Mouse (Mus musculus) hindbrain, postnatal 0 days (tissue): ENCODE measurements at regions not wholly inside any gene's neighbourhood (a gene's known extent, or its start where the extent isn't known, plus 50 kb on each side); places are given as distances from the start of the nearest gene placed in this dataset.

Experiments used
- ATAC-seq: fragments of 200-750 bp; cut with Nextera tagmentation; 2 replicates; pipeline ENCODE4 v1.8.0; 2017; ENCODE audit warnings: mild to moderate bottlenecking, moderate TSS enrichment, moderate library complexity
- DNase-seq: peaks from one replicate; pipeline ENCODE4 v3.0.0-alpha.2; 2015; ENCODE audit warnings: low spot score
- H3K27ac ChIP-seq: fragments of 300-500 bp; sonication (generic); 2 replicates; pipeline ENCODE4 v1.5.1; 2014; ENCODE audit warnings: mild to moderate bottlenecking
- H3K27me3 ChIP-seq: fragments of 300-500 bp; sonication (generic); 2 replicates; pipeline ENCODE4 v1.6.1; 2014; ENCODE audit warnings: low read length, mixed read lengths; ENCODE audit not compliant: insufficient read depth
- H3K36me3 ChIP-seq: fragments of 300-500 bp; sonication (generic); 2 replicates; pipeline ENCODE4 v1.6.1; 2014; ENCODE audit warnings: low read length, mixed read lengths; ENCODE audit not compliant: insufficient read depth
- H3K4me1 ChIP-seq: fragments of 300-500 bp; sonication (generic); 2 replicates; pipeline ENCODE4 v1.6.1; 2014; ENCODE audit warnings: antibody characterized with exemption, low read length, mixed read lengths; ENCODE audit not compliant: insufficient read depth
- H3K4me2 ChIP-seq: fragments of 300-500 bp; sonication (generic); 2 replicates; pipeline ENCODE4 v1.6.1; 2014; ENCODE audit warnings: low read depth, mild to moderate bottlenecking, low read length, moderate library complexity, mixed read lengths
- H3K4me3 ChIP-seq: fragments of 300-500 bp; sonication (generic); 2 replicates; pipeline ENCODE4 v1.5.1; 2014; ENCODE audit warnings: low read length
- H3K9ac ChIP-seq: fragments of 300-500 bp; sonication (generic); replicated peaks from 2 replicates; pipeline ENCODE4 v1.6.1; 2014; ENCODE audit warnings: mild to moderate bottlenecking, low read length, moderate library complexity, mixed read lengths
- H3K9me3 ChIP-seq: fragments of 300-500 bp; sonication (generic); 2 replicates; pipeline ENCODE4 v1.6.1; 2016; ENCODE audit warnings: low read length, mixed read lengths
- CTCF ChIP-seq: IDR thresholded peaks from 2 replicates; pipeline ENCODE4 v1.5.1; 2016; ENCODE audit warnings: antibody characterized with exemption, control low read depth, low read depth
- WGBS: fragments of 180-500 bp; shearing (Covaris S2); extraction: QIAGEN DNeasy Blood & Tissue Kit; methylation state at CpG from one replicate; pipeline ENCODE4 v1.1.7; 2014; 5-methylcytosine and 5-hydroxymethylcytosine counted together

GRCm38 (mm10) chr9:86232174-86232573, 232.6 kb downstream of the Ube2cbp start:
- H3K27ac ChIP-seq = no peak overlapping the region
- no peak overlapping the region for H3K4me2 ChIP-seq
- H3K4me1 ChIP-seq = 0 out of 2 replicates have a peak, but pooled peaks cover 3% of the 10 kb centered on the region
- H3K4me3 ChIP-seq = no peak overlapping the region
- no peak for DNase-seq
- H3K27me3 ChIP-seq = no peaks in the 10 kb centered on the region
- WGBS = 55% methylated on average over 1 of the region's 1 CpGs
- H3K36me3 ChIP-seq = no peaks in the 10 kb centered on the region
- ATAC-seq = no peak
- TF ChIP-seq CTCF = no peak
- H3K9me3 ChIP-seq = no peaks in the 10 kb centered on the region
- no peak overlapping the region for H3K9ac ChIP-seq

DNA sequence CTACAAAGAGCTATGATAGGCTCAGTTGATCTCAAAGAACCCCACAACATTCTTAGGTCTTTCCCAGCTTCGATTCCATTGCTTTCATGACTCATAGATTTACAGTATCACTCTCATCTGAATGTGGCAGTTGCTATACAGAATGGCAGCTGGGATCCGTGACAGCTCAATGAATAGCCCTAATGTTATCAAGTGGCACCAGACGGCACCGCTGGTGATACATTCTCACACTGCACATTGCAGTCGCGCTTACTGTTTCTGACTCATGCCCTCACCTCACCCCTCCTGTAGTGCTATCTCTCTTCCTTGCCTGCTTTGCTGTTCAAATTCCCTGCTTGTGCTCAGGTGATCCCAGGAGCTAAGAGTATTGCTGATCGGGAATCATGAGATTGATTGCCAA, 231.0 kb downstream of the Ube2cbp start:
- no peaks in the 10 kb centered on the region for H3K9me3 ChIP-seq
- H3K4me3 ChIP-seq = no peak overlapping the region
- no peak overlapping the region for H3K27ac ChIP-seq
- H3K36me3 ChIP-seq = no peaks in the 10 kb centered on the region
- WGBS = 81% methylated on average over 7 of the region's 7 CpGs
- ATAC-seq = no peak
- no peak for DNase-seq
- no peak overlapping the region for H3K4me2 ChIP-seq
- H3K27me3 ChIP-seq = no peaks in the 10 kb centered on the region
- no peak for TF ChIP-seq CTCF
- 0 out of 2 replicates have a peak, but pooled peaks cover 3% of the 10 kb centered on the region for H3K4me1 ChIP-seq
- H3K9ac ChIP-seq = no peak overlapping the region

DNA sequence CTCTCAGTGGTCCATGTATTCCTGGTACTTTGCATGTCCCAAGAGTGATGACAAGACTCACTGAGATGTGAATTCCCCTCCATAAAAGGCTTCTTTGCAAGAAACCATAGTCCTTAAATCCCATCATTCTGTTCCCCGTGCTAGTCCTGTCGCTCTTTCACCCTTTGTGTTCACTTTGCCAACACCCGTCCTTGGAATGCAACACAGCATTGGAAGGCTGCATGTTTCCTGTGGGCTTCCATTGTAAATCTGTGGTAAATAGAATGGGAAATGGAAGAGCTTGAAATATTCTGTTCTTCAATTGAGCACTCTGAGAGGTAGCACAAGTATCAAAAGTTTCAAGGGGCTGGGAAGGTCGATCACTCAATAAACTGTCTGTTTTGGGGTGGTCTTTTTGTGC, 226.1 kb downstream of the Ube2cbp start:
- TF ChIP-seq CTCF = no peak
- H3K9me3 ChIP-seq = no peaks in the 10 kb centered on the region
- 68% methylated on average over 4 of the region's 4 CpGs for WGBS
- DNase-seq (no peak), ATAC-seq (no peak)
- no peak overlapping the region for H3K27ac ChIP-seq
- no peak overlapping the region for H3K4me3 ChIP-seq
- no peaks in the 10 kb centered on the region for H3K27me3 ChIP-seq
- no peak overlapping the region for H3K9ac ChIP-seq
- no peak overlapping the region for H3K4me2 ChIP-seq
- no peaks in the 10 kb centered on the region for H3K4me1 ChIP-seq
- H3K36me3 ChIP-seq = no peaks in the 10 kb centered on the region

GRCm38 (mm10) chr9:86240287-86240686, 224.5 kb downstream of the Ube2cbp start:
- no peaks in the 10 kb centered on the region for H3K9me3 ChIP-seq
- ATAC-seq (no peak), DNase-seq (no peak)
- WGBS = 43% methylated on average over 2 of the region's 2 CpGs
- no peak overlapping the region for H3K9ac ChIP-seq
- H3K27me3 ChIP-seq = no peaks in the 10 kb centered on the region
- H3K27ac ChIP-seq = no peak overlapping the region
- H3K36me3 ChIP-seq = no peaks in the 10 kb centered on the region
- no peak overlapping the region for H3K4me2 ChIP-seq
- H3K4me3 ChIP-seq = no peak overlapping the region
- H3K4me1 ChIP-seq = no peaks in the 10 kb centered on the region
- TF ChIP-seq CTCF = no peak

DNA sequence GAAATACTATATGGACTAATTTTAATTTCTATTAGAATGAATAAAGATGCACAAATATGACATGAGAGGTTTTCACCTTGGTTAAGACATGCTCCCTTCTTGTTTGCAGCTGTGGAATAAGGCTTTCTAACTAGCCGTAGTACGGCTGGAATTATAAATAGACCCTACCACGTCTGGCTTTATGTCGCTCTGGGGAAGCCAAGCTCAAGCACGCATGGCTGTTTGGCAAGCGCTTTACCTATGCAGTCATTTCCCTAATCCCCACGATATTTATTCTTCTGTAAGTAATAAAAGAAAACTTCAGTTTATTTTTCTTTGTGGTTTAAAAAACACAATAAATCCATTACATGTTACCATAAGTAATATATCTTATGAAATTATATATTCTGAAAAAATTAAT, 223.9 kb downstream of the Ube2cbp start:
- H3K36me3 ChIP-seq = no peaks in the 10 kb centered on the region
- no peak for TF ChIP-seq CTCF
- DNase-seq = peak; percentile 21

GRCm38 (mm10) chr9:86250197-86250596, 214.6 kb downstream of the Ube2cbp start:
- Histone ChIP-seq H3K9ac (no peak overlapping the region), H3K27me3 (no peaks in the 10 kb centered on the region), H3K4me3 (no peak overlapping the region), H3K4me2 (no peak overlapping the region), H3K4me1 (no peaks in the 10 kb centered on the region), H3K27ac (no peak overlapping the region), H3K36me3 (no peaks in the 10 kb centered on the region), H3K9me3 (no peaks in the 10 kb centered on the region)
- ATAC-seq (no peak), DNase-seq (no peak)
- TF ChIP-seq CTCF = no peak
- WGBS = 79% methylated on average over 3 of the region's 3 CpGs

More for the DNA sequence above, 223.9 kb downstream of the Ube2cbp start:
- Histone ChIP-seq H3K4me2 (no peak overlapping the region), H3K4me3 (no peak overlapping the region), H3K27ac (no peak overlapping the region), H3K9me3 (no peaks in the 10 kb centered on the region), H3K4me1 (no peaks in the 10 kb centered on the region), H3K27me3 (no peaks in the 10 kb centered on the region), H3K9ac (no peak overlapping the region)
- 53% methylated on average over 7 of the region's 7 CpGs for WGBS
- ATAC-seq = no peak

DNA sequence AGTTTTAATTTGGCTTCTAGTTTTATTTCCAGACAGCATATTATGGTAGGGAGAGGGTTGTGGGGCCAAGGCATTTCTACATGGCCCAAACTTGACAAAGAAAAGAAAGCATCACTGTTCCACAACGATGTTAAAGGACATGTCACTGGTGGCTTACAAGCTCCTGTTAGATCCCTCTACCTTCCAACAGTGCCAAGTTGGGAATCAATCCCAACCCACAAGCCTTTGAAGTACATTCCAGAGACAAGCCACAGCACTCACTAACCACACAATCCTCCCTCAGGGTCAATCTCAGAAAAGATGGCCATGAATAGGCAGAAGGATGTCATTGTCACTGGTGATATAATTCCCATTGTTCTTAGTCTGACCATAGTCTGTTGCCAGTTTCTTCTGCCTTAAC, 213.4 kb downstream of the Ube2cbp start:
- DNase-seq = no peak

More for the DNA sequence above, 213.4 kb downstream of the Ube2cbp start:
- no peak for ATAC-seq
- no peak overlapping the region for H3K9ac ChIP-seq
- H3K4me3 ChIP-seq = no peak overlapping the region
- TF ChIP-seq CTCF = no peak
- H3K27ac ChIP-seq = no peak overlapping the region
- no peaks in the 10 kb centered on the region for H3K27me3 ChIP-seq
- no peaks in the 10 kb centered on the region for H3K36me3 ChIP-seq
- no peaks in the 10 kb centered on the region for H3K4me1 ChIP-seq
- WGBS = 71% methylated on average over 1 of the region's 1 CpGs
- H3K4me2 ChIP-seq = no peak overlapping the region
- H3K9me3 ChIP-seq = no peaks in the 10 kb centered on the region
